Mouse (Mus musculus) stomach, embryonic 14.5 days (tissue): ENCODE results near the gene Ctnnd2. TPM values are rescaled to one million over a fixed set of nuclear protein-coding genes. Genes with fewer than 3 reads are reported as not detected.

Experiments used
- ATAC-seq: fragments of 200-750 bp; cut with Nextera tagmentation; 2 replicates; pipeline ENCODE4 v1.8.0; 2017; ENCODE audit warnings: low read depth, moderate TSS enrichment; ENCODE audit not compliant: insufficient number of reproducible peaks, insufficient read depth, low FRiP score
- H3K27ac ChIP-seq: fragments of 300-500 bp; sonication (generic); 2 replicates; pipeline ENCODE4 v1.5.1; 2014; ENCODE audit warnings: mild to moderate bottlenecking, low read length, moderate library complexity, mixed read lengths
- H3K27me3 ChIP-seq: fragments of 300-500 bp; sonication (generic); 2 replicates; pipeline ENCODE4 v1.6.1; 2014; ENCODE audit warnings: low read length, control low read depth, mixed read lengths; ENCODE audit not compliant: control insufficient read depth, insufficient read depth
- H3K36me3 ChIP-seq: fragments of 300-500 bp; sonication (generic); 2 replicates; pipeline ENCODE4 v1.6.1; 2014; ENCODE audit warnings: mild to moderate bottlenecking, control low read depth, low read length, moderate library complexity, mixed read lengths; ENCODE audit not compliant: control insufficient read depth, insufficient read depth
- H3K4me1 ChIP-seq: fragments of 300-500 bp; sonication (generic); 2 replicates; pipeline ENCODE4 v1.6.1; 2014; ENCODE audit warnings: low read length, control low read depth, mixed read lengths; ENCODE audit not compliant: control insufficient read depth, insufficient read depth
- H3K4me2 ChIP-seq: fragments of 300-500 bp; sonication (generic); replicated peaks from 2 replicates; pipeline ENCODE4 v1.6.1; 2014; ENCODE audit warnings: low read depth, low read length, control low read depth
- H3K4me3 ChIP-seq: fragments of 300-500 bp; sonication (generic); 2 replicates; pipeline ENCODE4 v1.5.1; 2014; ENCODE audit warnings: low read depth, low read length, control low read depth
- H3K9ac ChIP-seq: fragments of 300-500 bp; sonication (generic); replicated peaks from 2 replicates; pipeline ENCODE4 v1.6.1; 2014; ENCODE audit warnings: low read depth, mild to moderate bottlenecking, control low read depth, low read length, moderate library complexity, mixed read lengths
- H3K9me3 ChIP-seq: fragments of 300-500 bp; sonication (generic); 2 replicates; pipeline ENCODE4 v1.6.1; 2016; ENCODE audit warnings: low read depth, low read length, control low read depth; ENCODE audit not compliant: control insufficient read depth
- WGBS: fragments of 180-500 bp; shearing (Covaris S2); extraction: QIAGEN DNeasy Blood & Tissue Kit; methylation state at CpG from one replicate; pipeline ENCODE4 v1.1.7; 2014; 5-methylcytosine and 5-hydroxymethylcytosine counted together
- polyA plus RNA-seq: library from polyadenylated mRNA; unstranded; fragments of >200 nt; fragmentation: Nextera tagmentation; extraction: Ambion mirVana; gene quantifications from 2 replicates; pipeline ENCODE4 v1.2.1, GENCODE M21; 2014

Gene Ctnnd2
- polyA plus RNA-seq, 1 experiment from 2014 or later: 6.7 TPM

DNA sequence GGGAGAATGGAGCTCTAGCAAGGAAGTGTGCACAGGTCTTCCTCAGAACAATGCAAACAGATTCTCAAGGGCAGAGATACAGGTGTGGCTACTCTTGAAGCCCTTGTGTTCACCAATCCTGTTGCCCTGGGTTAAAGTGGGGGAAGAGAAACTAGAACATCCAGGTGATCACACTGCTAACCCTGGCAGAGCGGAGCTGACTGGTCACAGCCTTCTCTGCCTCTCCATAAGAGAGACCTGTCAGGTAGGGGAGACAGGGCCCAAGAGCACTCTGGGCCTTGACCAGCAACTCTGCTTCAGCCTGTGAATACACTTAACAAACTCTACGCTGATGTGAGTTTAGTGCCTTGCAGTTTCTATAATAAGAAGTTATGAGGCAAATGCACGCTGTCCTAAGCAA is 820.5 kb downstream of the Ctnnd2 start:
- Histone ChIP-seq H3K9ac (no peak overlapping the region), H3K27ac (no peak overlapping the region), H3K4me1 (no peaks in the 10 kb centered on the region), H3K4me3 (no peak overlapping the region), H3K27me3 (no peaks in the 10 kb centered on the region), H3K4me2 (no peak overlapping the region), H3K36me3 (no peaks in the 10 kb centered on the region), H3K9me3 (no peaks in the 10 kb centered on the region)
- 92% methylated on average over 3 of the region's 3 CpGs for WGBS
- ATAC-seq: no peak

GRCm38 (mm10) chr15:30995346-30995745 is 823.0 kb downstream of the Ctnnd2 start:
- Histone ChIP-seq H3K27ac (no peak overlapping the region), H3K36me3 (no peaks in the 10 kb centered on the region), H3K9me3 (no peaks in the 10 kb centered on the region), H3K4me3 (no peak overlapping the region), H3K4me2 (no peak overlapping the region), H3K9ac (no peak overlapping the region), H3K4me1 (no peaks in the 10 kb centered on the region), H3K27me3 (no peaks in the 10 kb centered on the region)
- ATAC-seq: no peak
- WGBS: 81% methylated on average over 3 of the region's 3 CpGs

DNA sequence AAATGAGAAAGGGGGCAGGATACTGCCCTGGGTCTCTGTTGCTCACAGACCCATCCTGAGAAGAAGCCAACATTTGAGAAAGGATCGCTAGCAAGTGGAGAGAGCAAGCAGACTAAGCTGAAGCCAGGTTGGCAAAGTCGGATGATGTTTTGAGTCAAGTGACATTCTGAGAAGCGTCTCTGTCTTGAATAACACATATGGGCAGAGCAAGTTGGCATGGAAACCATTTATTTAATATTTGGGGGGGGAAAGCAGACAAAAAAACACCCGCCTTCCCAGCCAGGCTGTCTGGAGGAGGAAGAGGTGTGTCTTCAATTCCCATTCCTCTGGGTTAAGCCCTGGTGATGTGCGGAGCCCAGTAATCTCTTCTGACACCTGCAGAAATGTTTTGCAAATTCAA is 832.1 kb downstream of the Ctnnd2 start:
- H3K27me3 ChIP-seq: no peaks in the 10 kb centered on the region
- WGBS: 80% methylated on average over 5 of the region's 5 CpGs

GRCm38 (mm10) chr15:31004976-31005375 is 832.6 kb downstream of the Ctnnd2 start:
- ATAC-seq: no peak
- H3K4me2 ChIP-seq: no peak overlapping the region

More for the DNA sequence above, 832.1 kb downstream of the Ctnnd2 start:
- H3K36me3 ChIP-seq: no peaks in the 10 kb centered on the region
- H3K9ac ChIP-seq: no peak overlapping the region
- no peak for ATAC-seq
- no peak overlapping the region for H3K4me3 ChIP-seq
- no peaks in the 10 kb centered on the region for H3K9me3 ChIP-seq
- no peak overlapping the region for H3K27ac ChIP-seq
- H3K4me2 ChIP-seq: no peak overlapping the region
- H3K4me1 ChIP-seq: no peaks in the 10 kb centered on the region

DNA sequence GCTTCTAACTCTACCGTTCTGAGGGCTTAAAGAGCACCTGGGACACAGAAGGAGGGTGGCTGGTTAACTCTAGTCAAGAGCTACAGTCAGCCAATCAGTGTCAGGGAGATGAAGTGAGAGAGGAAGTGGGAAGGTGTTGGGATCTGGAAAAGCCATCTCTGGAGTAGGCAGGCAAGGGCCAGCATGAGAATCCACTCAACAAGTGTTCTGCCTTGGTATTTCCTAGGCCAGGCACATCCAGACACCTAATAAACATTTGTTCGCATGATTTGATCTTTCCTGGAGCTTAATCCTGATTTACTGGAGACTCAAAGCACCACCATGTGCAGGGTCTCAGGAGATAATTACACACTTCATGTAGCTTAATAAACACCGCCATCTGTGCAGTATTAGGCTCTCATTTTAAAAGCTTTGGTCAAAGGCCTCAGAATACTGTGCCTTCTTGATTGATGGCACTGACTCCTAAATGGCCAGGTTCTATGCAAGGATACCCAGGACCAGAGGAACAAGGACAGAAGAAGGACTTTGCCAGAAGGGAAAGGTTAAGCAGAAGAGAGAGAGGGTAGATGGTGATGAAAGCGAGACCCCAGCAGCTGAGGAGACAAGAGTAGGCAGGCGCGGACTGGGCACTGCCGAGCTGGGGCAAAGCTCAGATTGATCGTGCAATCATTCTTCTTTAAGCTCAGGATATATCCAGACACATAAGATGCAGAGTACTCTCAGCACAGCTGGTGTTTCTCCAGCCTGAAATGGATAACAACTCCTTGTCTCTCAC is 833.8 kb downstream of the Ctnnd2 start:
- no peaks in the 10 kb centered on the region for H3K4me1 ChIP-seq
- H3K4me2 ChIP-seq: no peak overlapping the region
- H3K9me3 ChIP-seq: no peaks in the 10 kb centered on the region
- no peaks in the 10 kb centered on the region for H3K27me3 ChIP-seq
- H3K4me3 ChIP-seq: no peak overlapping the region
- no peak for ATAC-seq
- H3K9ac ChIP-seq: no peak overlapping the region
- WGBS: 48% methylated on average over 8 of the region's 8 CpGs
- H3K27ac ChIP-seq: no peak overlapping the region
- H3K36me3 ChIP-seq: no peaks in the 10 kb centered on the region

More at GRCm38 (mm10) chr15:31004976-31005375, 832.6 kb downstream of the Ctnnd2 start:
- Histone ChIP-seq H3K27me3 (no peaks in the 10 kb centered on the region), H3K27ac (no peak overlapping the region), H3K4me3 (no peak overlapping the region), H3K36me3 (no peaks in the 10 kb centered on the region), H3K9me3 (no peaks in the 10 kb centered on the region), H3K9ac (no peak overlapping the region), H3K4me1 (no peaks in the 10 kb centered on the region)
- WGBS: 80% methylated on average over 8 of the region's 8 CpGs

GRCm38 (mm10) chr15:31006825-31007157 is 834.4 kb downstream of the Ctnnd2 start:
- no peaks in the 10 kb centered on the region for H3K36me3 ChIP-seq
- WGBS: 81% methylated on average over 8 of the region's 8 CpGs
- H3K4me3 ChIP-seq: no peak overlapping the region
- no peak overlapping the region for H3K27ac ChIP-seq
- no peaks in the 10 kb centered on the region for H3K4me1 ChIP-seq
- H3K27me3 ChIP-seq: no peaks in the 10 kb centered on the region
- H3K9me3 ChIP-seq: no peaks in the 10 kb centered on the region
- H3K9ac ChIP-seq: no peak overlapping the region
- no peak for ATAC-seq
- no peak overlapping the region for H3K4me2 ChIP-seq

- H3K27me3 ChIP-seq: no peaks in the 10 kb centered on the region
- no peaks in the 10 kb centered on the region for H3K4me1 ChIP-seq
- H3K27ac ChIP-seq: no peak overlapping the region
- no peak overlapping the region for H3K4me2 ChIP-seq
- H3K9ac ChIP-seq: no peak overlapping the region
- 72% methylated on average over 6 of the region's 6 CpGs for WGBS
- H3K4me3 ChIP-seq: no peak overlapping the region
- no peak for ATAC-seq
- H3K9me3 ChIP-seq: no peaks in the 10 kb centered on the region
- no peaks in the 10 kb centered on the region for H3K36me3 ChIP-seq
These were observed 836.2 kb downstream of the Ctnnd2 start for GRCm38 (mm10) chr15:31008594-31008993.

GRCm38 (mm10) chr15:31020769-31021168 is 848.4 kb downstream of the Ctnnd2 start:
- Histone ChIP-seq H3K9ac (no peak overlapping the region), H3K4me1 (no peaks in the 10 kb centered on the region), H3K4me3 (no peak overlapping the region), H3K27me3 (no peaks in the 10 kb centered on the region), H3K9me3 (no peaks in the 10 kb centered on the region), H3K36me3 (no peaks in the 10 kb centered on the region), H3K4me2 (no peak overlapping the region), H3K27ac (no peak overlapping the region)
- 61% methylated on average over 2 of the region's 2 CpGs for WGBS
- no peak for ATAC-seq

GRCm38 (mm10) chr15:31022012-31022411 is 849.6 kb downstream of the Ctnnd2 start:
- no peaks in the 10 kb centered on the region for H3K27me3 ChIP-seq
- H3K9ac ChIP-seq: no peak overlapping the region
- no peak for ATAC-seq
- no peaks in the 10 kb centered on the region for H3K9me3 ChIP-seq
- H3K4me3 ChIP-seq: no peak overlapping the region
- no peak overlapping the region for H3K4me2 ChIP-seq
- H3K27ac ChIP-seq: no peak overlapping the region
- H3K4me1 ChIP-seq: no peaks in the 10 kb centered on the region
- H3K36me3 ChIP-seq: no peaks in the 10 kb centered on the region
- WGBS: 78% methylated on average over 1 of the region's 1 CpGs
